Mouse (Mus musculus): ENCODE results near the gene Reg4. TPM values are rescaled to one million over a fixed set of nuclear protein-coding genes. Genes with fewer than 3 reads are reported as not detected.

Gene Reg4
- not detected for polyA plus RNA-seq (2014; fragmentation: Illumina TruSeq; extraction: RNeasy Lipid Tissue Mini Kit (QIAGEN cat#74804); ENCODE audit: low read depth, low replicate concordance)

GRCm38 (mm10) chr3:98221856-98222255 lies at the start of gene Reg4:
Reg4 (plus strand) TSS chr3:98222156.

GRCm38 (mm10) chr3:98280204-98280932 lies 58.4 kb downstream of the Reg4 start, which contains the start of gene Hmgcs2:
Hmgcs2 (plus strand) TSS chr3:98280435.

Other genes with a start within 250 kb of the Reg4 start
- 20.5 TPM for gene Notch2, start 208.6 kb upstream of the Reg4 start, polyA plus RNA-seq (2014; fragmentation: Illumina TruSeq; extraction: RNeasy Lipid Tissue Mini Kit (QIAGEN cat#74804); ENCODE audit: low read depth, low replicate concordance)
- gene Adam30, start 61.5 kb upstream of the Reg4 start, polyA plus RNA-seq (2014; fragmentation: Illumina TruSeq; extraction: RNeasy Lipid Tissue Mini Kit (QIAGEN cat#74804); ENCODE audit: low read depth, low replicate concordance) = 1.1 TPM
- 36.4 TPM for gene Hmgcs2, start 58.3 kb downstream of the Reg4 start, polyA plus RNA-seq (2014; fragmentation: Illumina TruSeq; extraction: RNeasy Lipid Tissue Mini Kit (QIAGEN cat#74804); ENCODE audit: low read depth, low replicate concordance)
- gene Phgdh, start 117.8 kb downstream of the Reg4 start, polyA plus RNA-seq (2014; fragmentation: Illumina TruSeq; extraction: RNeasy Lipid Tissue Mini Kit (QIAGEN cat#74804); ENCODE audit: low read depth, low replicate concordance) = 307 TPM
- 19.4 TPM for gene Zfp697, start 160.3 kb downstream of the Reg4 start, polyA plus RNA-seq (2014; fragmentation: Illumina TruSeq; extraction: RNeasy Lipid Tissue Mini Kit (QIAGEN cat#74804); ENCODE audit: low read depth, low replicate concordance)
- gene Gm4450, start 235.0 kb downstream of the Reg4 start, polyA plus RNA-seq (2014; fragmentation: Illumina TruSeq; extraction: RNeasy Lipid Tissue Mini Kit (QIAGEN cat#74804); ENCODE audit: low read depth, low replicate concordance) = not detected